Mouse (Mus musculus) heart, embryonic 15.5 days (tissue): Measurements from ENCODE around the gene Eid2b. TPM values are rescaled to one million over a fixed set of nuclear protein-coding genes. Genes with fewer than 3 reads are reported as not detected.

Experiments used
- ATAC-seq: fragments of 200-750 bp; cut with Nextera tagmentation; replicated peaks from 2 replicates; pipeline ENCODE4 v1.8.0; 2017; ENCODE audit warnings: low read depth, moderate TSS enrichment; ENCODE audit not compliant: insufficient number of reproducible peaks, insufficient read depth, low FRiP score
- H3K27ac ChIP-seq: fragments of 300-500 bp; sonication (generic); 2 replicates; pipeline ENCODE4 v1.5.1; 2015; ENCODE audit warnings: mild to moderate bottlenecking, inconsistent platforms
- H3K27me3 ChIP-seq: fragments of 300-500 bp; sonication (generic); 2 replicates; pipeline ENCODE4 v1.6.1; 2015; ENCODE audit warnings: inconsistent platforms
- H3K36me3 ChIP-seq: fragments of 300-500 bp; sonication (generic); 2 replicates; pipeline ENCODE4 v1.6.1; 2015; ENCODE audit warnings: mild to moderate bottlenecking, inconsistent platforms
- H3K4me1 ChIP-seq: fragments of 300-500 bp; sonication (generic); replicated peaks from 2 replicates; pipeline ENCODE4 v1.6.1; 2015; ENCODE audit warnings: inconsistent platforms
- H3K4me2 ChIP-seq: fragments of 300-500 bp; sonication (generic); 2 replicates; pipeline ENCODE4 v1.6.1; 2015; ENCODE audit warnings: inconsistent platforms, mild to moderate bottlenecking, moderate library complexity
- H3K4me3 ChIP-seq: fragments of 300-500 bp; sonication (generic); 2 replicates; pipeline ENCODE4 v1.5.1; 2015; ENCODE audit warnings: mild to moderate bottlenecking, inconsistent platforms
- H3K9ac ChIP-seq: fragments of 300-500 bp; sonication (generic); 2 replicates; pipeline ENCODE4 v1.6.1; 2015; ENCODE audit warnings: mild to moderate bottlenecking, inconsistent platforms
- H3K9me3 ChIP-seq: fragments of 300-500 bp; sonication (generic); replicated peaks from 2 replicates; pipeline ENCODE4 v1.6.1; 2016; ENCODE audit warnings: inconsistent platforms
- WGBS: fragments of 180-500 bp; shearing (Covaris S2); methylation state at CpG from one replicate; pipeline ENCODE4 v1.1.7; 2015; ENCODE audit warnings: mixed read lengths; 5-methylcytosine and 5-hydroxymethylcytosine counted together
- polyA plus RNA-seq: library from polyadenylated mRNA; unstranded; fragments of >200 nt; fragmentation: Nextera tagmentation; extraction: Ambion mirVana; gene quantifications from 2 replicates; pipeline ENCODE4 v1.2.1, GENCODE M21; 2015

Eid2b gene
- polyA plus RNA-seq, 1 experiment from 2014 or later = 8.2 TPM

GRCm38 (mm10) chr7:28301616-28302433 is 24.3 kb downstream of the Eid2b start, which contains the start of gene Dll3:
Gene Dll3 (minus strand): TSS chr7:28302238.
- H3K9me3 ChIP-seq = no peaks in the 10 kb centered on the region
- 0 out of 2 replicates have a peak, but pooled peaks have one; percentile 51 for ATAC-seq
- peak within 1 kb of the TSS; percentile 35 for H3K9ac ChIP-seq
- peaks cover 22% of the 10 kb centered on the region for H3K36me3 ChIP-seq
- H3K27me3 ChIP-seq = peaks cover 65% of the 10 kb centered on the region
- peak within 1 kb of the TSS; percentile 41 for H3K4me3 ChIP-seq
- H3K27ac ChIP-seq = no peak within 1 kb of the TSS
- peak within 1 kb of the TSS; percentile 65 for H3K4me2 ChIP-seq
- peaks cover 13% of the 10 kb centered on the region; the same call in 1 of the 2 replicates for H3K4me1 ChIP-seq
- 3% methylated on average over 30 of the region's 30 CpGs for WGBS

GRCm38 (mm10) chr7:28305641-28306040 is 28.1 kb downstream of the Eid2b start:
- peaks cover 17% of the 10 kb centered on the region for H3K4me1 ChIP-seq
- no peak overlapping the region for H3K27ac ChIP-seq
- no peak for ATAC-seq
- no peaks in the 10 kb centered on the region for H3K9me3 ChIP-seq
- no peak overlapping the region for H3K4me2 ChIP-seq
- H3K4me3 ChIP-seq = no peak overlapping the region
- H3K27me3 ChIP-seq = peaks cover 27% of the 10 kb centered on the region
- WGBS = 88% methylated on average over 10 of the region's 10 CpGs
- no peak overlapping the region for H3K9ac ChIP-seq
- peaks cover 54% of the 10 kb centered on the region for H3K36me3 ChIP-seq

- peaks cover 22% of the 10 kb centered on the region for H3K4me1 ChIP-seq
- H3K9me3 ChIP-seq = no peaks in the 10 kb centered on the region
- no peak for ATAC-seq
- whole genome bisulfite sequencing = 90% methylated on average over 8 of the region's 8 CpGs
- H3K9ac ChIP-seq = no peak overlapping the region
- no peak overlapping the region for H3K4me2 ChIP-seq
- H3K27me3 ChIP-seq = peaks cover 21% of the 10 kb centered on the region
- no peak overlapping the region for H3K27ac ChIP-seq
- no peak overlapping the region for H3K4me3 ChIP-seq
- H3K36me3 ChIP-seq = peaks cover 54% of the 10 kb centered on the region
Observed at GRCm38 (mm10) chr7:28306216-28306615, 28.7 kb downstream of the Eid2b start.

GRCm38 (mm10) chr7:28309737-28310136 is 32.2 kb downstream of the Eid2b start:
- Histone ChIP-seq H3K27ac (no peak overlapping the region), H3K4me1 (peaks cover 17% of the 10 kb centered on the region), H3K4me2 (no peak overlapping the region), H3K36me3 (peaks cover 61% of the 10 kb centered on the region), H3K27me3 (no peaks in the 10 kb centered on the region), H3K4me3 (no peak overlapping the region), H3K9ac (no peak overlapping the region), H3K9me3 (no peaks in the 10 kb centered on the region)
- 65% methylated on average over 9 of the region's 9 CpGs for WGBS
- ATAC-seq = no peak

GRCm38 (mm10) chr7:28311151-28311925 is 33.8 kb downstream of the Eid2b start:
- peak overlapping the region; percentile 86 for H3K4me3 ChIP-seq
- no peaks in the 10 kb centered on the region for H3K9me3 ChIP-seq
- ATAC-seq = peak; percentile 51
- 3% methylated on average over 35 of the region's 35 CpGs for WGBS
- H3K4me2 ChIP-seq = peak overlapping the region; percentile 89
- H3K36me3 ChIP-seq = peaks cover 61% of the 10 kb centered on the region
- peaks cover 17% of the 10 kb centered on the region for H3K4me1 ChIP-seq
- H3K9ac ChIP-seq = peak overlapping the region; percentile 94
- no peaks in the 10 kb centered on the region for H3K27me3 ChIP-seq
- peak overlapping the region; percentile 75 for H3K27ac ChIP-seq

- ATAC-seq = peak; percentile 95
- H3K9ac ChIP-seq = peak within 1 kb of the TSS; percentile 94
Observed at GRCm38 (mm10) chr7:28311926-28312543, 34.5 kb downstream of the Eid2b start, which contains the start of gene Timm50. Gene Timm50 (minus strand): TSS chr7:28312072.

GRCm38 (mm10) chr7:28318036-28318435 is 40.5 kb downstream of the Eid2b start:
- H3K27me3 ChIP-seq = no peaks in the 10 kb centered on the region
- H3K36me3 ChIP-seq = peaks cover 90% of the 10 kb centered on the region
- 83% methylated on average over 3 of the region's 3 CpGs for WGBS
- no peak overlapping the region for H3K4me2 ChIP-seq
- no peak for ATAC-seq
- no peak overlapping the region for H3K9ac ChIP-seq
- H3K4me1 ChIP-seq = no peaks in the 10 kb centered on the region
- no peaks in the 10 kb centered on the region for H3K9me3 ChIP-seq
- H3K4me3 ChIP-seq = no peak overlapping the region
- no peak overlapping the region for H3K27ac ChIP-seq

More at GRCm38 (mm10) chr7:28311926-28312543, 34.5 kb downstream of the Eid2b start, which contains the start of gene Timm50:
- Histone ChIP-seq H3K27ac (peak within 1 kb of the TSS; percentile 75), H3K36me3 (peaks cover 61% of the 10 kb centered on the region), H3K4me3 (peak within 1 kb of the TSS; percentile 86), H3K4me2 (peak within 1 kb of the TSS; percentile 89), H3K9me3 (no peaks in the 10 kb centered on the region), H3K27me3 (no peaks in the 10 kb centered on the region), H3K4me1 (peaks cover 17% of the 10 kb centered on the region)
- WGBS = under 1% methylated on average over 45 of the region's 45 CpGs

GRCm38 (mm10) chr7:28318714-28319113 is 41.2 kb downstream of the Eid2b start:
- Histone ChIP-seq H3K27me3 (no peaks in the 10 kb centered on the region), H3K36me3 (peaks cover 96% of the 10 kb centered on the region), H3K9ac (no peak overlapping the region), H3K9me3 (no peaks in the 10 kb centered on the region), H3K4me2 (no peak overlapping the region), H3K27ac (no peak overlapping the region), H3K4me3 (no peak overlapping the region), H3K4me1 (no peaks in the 10 kb centered on the region)
- 87% methylated on average over 17 of the region's 17 CpGs for WGBS
- ATAC-seq = no peak

GRCm38 (mm10) chr7:28321974-28322720 is 44.6 kb downstream of the Eid2b start:
- Histone ChIP-seq H3K4me1 (no peaks in the 10 kb centered on the region), H3K4me3 (no peak overlapping the region), H3K27me3 (no peaks in the 10 kb centered on the region), H3K36me3 (peaks cover 98% of the 10 kb centered on the region), H3K9ac (no peak overlapping the region), H3K27ac (no peak overlapping the region), H3K4me2 (no peak overlapping the region), H3K9me3 (no peaks in the 10 kb centered on the region)
- ATAC-seq = no peak
- WGBS = 89% methylated on average over 15 of the region's 15 CpGs

- WGBS = 95% methylated on average over 8 of the region's 8 CpGs
- Histone ChIP-seq H3K27ac (no peak overlapping the region), H3K4me2 (no peak overlapping the region), H3K4me1 (no peaks in the 10 kb centered on the region), H3K9ac (no peak overlapping the region), H3K9me3 (no peaks in the 10 kb centered on the region), H3K27me3 (no peaks in the 10 kb centered on the region), H3K4me3 (no peak overlapping the region), H3K36me3 (peaks cover 94% of the 10 kb centered on the region)
- no peak for ATAC-seq
Observed at GRCm38 (mm10) chr7:28325293-28325692, 47.8 kb downstream of the Eid2b start.
